Mouse (Mus musculus) intestine, embryonic 16.5 days (tissue): ENCODE measurements at regions not wholly inside any gene's neighbourhood (a gene's known extent, or its start where the extent isn't known, plus 50 kb on each side); places are given as distances from the start of the nearest gene placed in this dataset.

Experiments
- ATAC-seq: fragments of 200-750 bp; cut with Nextera tagmentation; 2 replicates; pipeline ENCODE4 v1.8.0; 2017; ENCODE audit warnings: moderate TSS enrichment, moderate library complexity
- H3K27ac ChIP-seq: fragments of 300-500 bp; sonication (generic); 2 replicates; pipeline ENCODE4 v1.5.1; 2014; ENCODE audit warnings: mild to moderate bottlenecking, low read length
- H3K27me3 ChIP-seq: fragments of 300-500 bp; sonication (generic); replicated peaks from 2 replicates; pipeline ENCODE4 v1.6.1; 2014; ENCODE audit warnings: low read length, control low read depth, mixed read lengths; ENCODE audit not compliant: control insufficient read depth, insufficient read depth
- H3K36me3 ChIP-seq: fragments of 300-500 bp; sonication (generic); 2 replicates; pipeline ENCODE4 v1.6.1; 2014; ENCODE audit warnings: low read length, control low read depth; ENCODE audit not compliant: control insufficient read depth, insufficient read depth
- H3K4me1 ChIP-seq: fragments of 300-500 bp; sonication (generic); 2 replicates; pipeline ENCODE4 v1.6.1; 2014; ENCODE audit warnings: low read length, control low read depth, mixed read lengths; ENCODE audit not compliant: control insufficient read depth, insufficient read depth
- H3K4me2 ChIP-seq: fragments of 300-500 bp; sonication (generic); 2 replicates; pipeline ENCODE4 v1.6.1; 2014; ENCODE audit warnings: low read depth, low read length, control low read depth
- H3K4me3 ChIP-seq: fragments of 300-500 bp; sonication (generic); 2 replicates; pipeline ENCODE4 v1.5.1; 2014; ENCODE audit warnings: mild to moderate bottlenecking, low read length
- H3K9ac ChIP-seq: fragments of 300-500 bp; sonication (generic); 2 replicates; pipeline ENCODE4 v1.6.1; 2014; ENCODE audit warnings: low read depth, low read length
- H3K9me3 ChIP-seq: fragments of 300-500 bp; sonication (generic); 2 replicates; pipeline ENCODE4 v1.6.1; 2016; ENCODE audit warnings: low read length, control low read depth; ENCODE audit not compliant: control insufficient read depth
- WGBS: fragments of 180-500 bp; shearing (Covaris S2); extraction: QIAGEN DNeasy Blood & Tissue Kit; methylation state at CpG from one replicate; pipeline ENCODE4 v1.1.7; 2014; 5-methylcytosine and 5-hydroxymethylcytosine counted together

- no peak overlapping the region for H3K4me3 ChIP-seq
- no peak overlapping the region for H3K4me2 ChIP-seq
- H3K27me3 ChIP-seq: no peaks in the 10 kb centered on the region
- ATAC-seq: no peak
- H3K4me1 ChIP-seq: no peaks in the 10 kb centered on the region
- H3K9me3 ChIP-seq: no peaks in the 10 kb centered on the region
- WGBS: 86% methylated on average over 13 of the region's 13 CpGs
- no peak overlapping the region for H3K9ac ChIP-seq
- H3K27ac ChIP-seq: no peak overlapping the region
- no peaks in the 10 kb centered on the region for H3K36me3 ChIP-seq
Observed at GRCm38 (mm10) chr9:87320758-87321157, 65.4 kb upstream of the Cep162 start.

- Histone ChIP-seq H3K36me3 (no peaks in the 10 kb centered on the region), H3K27me3 (no peaks in the 10 kb centered on the region), H3K9ac (no peak overlapping the region), H3K9me3 (no peaks in the 10 kb centered on the region), H3K4me2 (no peak overlapping the region), H3K4me1 (no peaks in the 10 kb centered on the region), H3K4me3 (no peak overlapping the region), H3K27ac (no peak overlapping the region)
- 73% methylated on average over 7 of the region's 7 CpGs for WGBS
- ATAC-seq: no peak
Observed at GRCm38 (mm10) chr9:87318767-87319166, 63.4 kb upstream of the Cep162 start.

- Histone ChIP-seq H3K9ac (no peak overlapping the region), H3K4me1 (no peaks in the 10 kb centered on the region), H3K4me2 (no peak overlapping the region), H3K36me3 (no peaks in the 10 kb centered on the region), H3K9me3 (no peaks in the 10 kb centered on the region), H3K27ac (no peak overlapping the region), H3K27me3 (no peaks in the 10 kb centered on the region), H3K4me3 (no peak overlapping the region)
- ATAC-seq: no peak
- whole genome bisulfite sequencing: 73% methylated on average over 6 of the region's 6 CpGs
Observed at GRCm38 (mm10) chr9:87310150-87310549, 54.8 kb upstream of the Cep162 start.
